Mouse (Mus musculus) mouse embryonic stem cell (cell line): ENCODE data around the gene Tnfaip2.

Experiments used
- in situ Hi-C, 2 experiments: fragments of 300-500 bp; cut with MboI; formaldehyde crosslinking; loops; 1 replicate in 1 of 2; 3 replicates in 1 of 2; pipeline ENCODE4 v1.14.3; 2019 to 2020; ENCODE audit warnings: low sequenced_read_pairs in 2 of 2, low pct_unique_long_range_greater_than_20kb in 1 of 2, mixed read lengths in 1 of 2; ENCODE audit not compliant: unreplicated experiment in 1 of 2

Gene Tnfaip2

GRCm38 (mm10) chr12:111425789-111426460 is 16.3 kb upstream of the Tnfaip2 start:
- in situ Hi-C loops: loop anchor here (5.0 kb wide), 2 partner anchors 36 to 61 kb away; partner anchors contain the start of gene Gm266 (in 1 of the 2)

GRCm38 (mm10) chr12:111427438-111428113 is 14.7 kb upstream of the Tnfaip2 start:
- in situ Hi-C loops: loop anchor here (5.0 kb wide), 2 partner anchors 35 to 60 kb away; partner anchors contain the start of gene Gm266 (in 1 of the 2)

GRCm38 (mm10) chr12:111428364-111428763 is 13.9 kb upstream of the Tnfaip2 start:
- in situ Hi-C loops: loop anchor here (5.0 kb wide), 2 partner anchors 34 to 59 kb away; partner anchors contain the start of gene Gm266 (in 1 of the 2)

- in situ Hi-C loops: loop anchor here (5.0 kb wide), 2 partner anchors 33 to 58 kb away; partner anchors contain the start of gene Gm266 (in 1 of the 2)
Measured at GRCm38 (mm10) chr12:111428961-111429911, 13.0 kb upstream of the Tnfaip2 start.

- in situ Hi-C loops: no loop called here
Measured at GRCm38 (mm10) chr12:111430049-111430867, 12.0 kb upstream of the Tnfaip2 start.

GRCm38 (mm10) chr12:111430868-111431817 is 11.1 kb upstream of the Tnfaip2 start:
- in situ Hi-C loops: no loop called here

GRCm38 (mm10) chr12:111432097-111432496 is 10.2 kb upstream of the Tnfaip2 start:
- in situ Hi-C loops: no loop called here

- in situ Hi-C loops: no loop called here
Measured at GRCm38 (mm10) chr12:111432751-111433331, 9.4 kb upstream of the Tnfaip2 start.

- in situ Hi-C loops: no loop called here
Measured at GRCm38 (mm10) chr12:111434164-111434744, 8.0 kb upstream of the Tnfaip2 start.

GRCm38 (mm10) chr12:111434745-111435327 is 7.4 kb upstream of the Tnfaip2 start:
- in situ Hi-C loops: no loop called here

- in situ Hi-C loops: no loop called here
Measured at GRCm38 (mm10) chr12:111436170-111436569, 6.1 kb upstream of the Tnfaip2 start.

- in situ Hi-C loops: no loop called here
Measured at GRCm38 (mm10) chr12:111436640-111437039, 5.6 kb upstream of the Tnfaip2 start.

GRCm38 (mm10) chr12:111437222-111437900 is 4.9 kb upstream of the Tnfaip2 start:
- in situ Hi-C loops: no loop called here

GRCm38 (mm10) chr12:111438850-111439249 is 3.4 kb upstream of the Tnfaip2 start:
- in situ Hi-C loops: no loop called here

GRCm38 (mm10) chr12:111440701-111441373 is 1.4 kb upstream of the Tnfaip2 start:
- in situ Hi-C loops: no loop called here
